Mouse (Mus musculus) CH12.LX (cell line): ENCODE data around the gene Chic1. TPM values are rescaled to one million over a fixed set of nuclear protein-coding genes. Genes with fewer than 3 reads are reported as not detected.

Experiments
- DNase-seq: peaks from one replicate; pipeline ENCODE4 v3.0.0-alpha.2; 2013; ENCODE audit errors: extremely low read depth
- H3K27ac ChIP-seq: 2 replicates; pipeline ENCODE4 v1.5.1; 2012; ENCODE audit warnings: low read depth, mild to moderate bottlenecking, control low read depth, moderate library complexity; ENCODE audit not compliant: insufficient read depth
- H3K27me3 ChIP-seq: replicated peaks from 2 replicates; pipeline ENCODE3; 2012; ENCODE audit warnings: inconsistent platforms
- H3K36me3 ChIP-seq, 2 experiments: replicated peaks in 1 of 2; 2 replicates each; pipeline versions ENCODE3 to v1.6.1; 2012; ENCODE audit warnings: inconsistent platforms in 1 of 2, low read length in 1 of 2, mild to moderate bottlenecking in 1 of 2, mixed read lengths in 1 of 2, moderate library complexity in 1 of 2; ENCODE audit not compliant: control insufficient read depth in 1 of 2, insufficient read depth in 1 of 2
- H3K4me1 ChIP-seq, 2 experiments: 2 replicates each; pipeline ENCODE4 v1.6.1; 2012; ENCODE audit warnings: inconsistent platforms in 1 of 2, moderate library complexity in 1 of 2; ENCODE audit not compliant: insufficient read depth in 2 of 2, control insufficient read depth in 1 of 2
- H3K4me2 ChIP-seq: 2 replicates; pipeline ENCODE4 v1.6.1; 2012; ENCODE audit warnings: low read depth, mild to moderate bottlenecking, control low read depth; ENCODE audit not compliant: poor library complexity, insufficient read depth, severe bottlenecking
- H3K4me3 ChIP-seq, 3 experiments: fragments of 150-350 bp in 1 of 3; sonication (generic) in 1 of 3; replicated peaks in 1 of 3; 2 replicates each; pipeline versions ENCODE3 to v1.5.1; 2011 to 2012; ENCODE audit warnings: low read depth in 2 of 3, low read length in 2 of 3, mild to moderate bottlenecking in 2 of 3, moderate library complexity in 2 of 3, control low read depth in 1 of 3, improper control_type of control experiment in 1 of 3, inconsistent platforms in 1 of 3, mixed read lengths in 1 of 3; ENCODE audit not compliant: poor library complexity in 1 of 3
- H3K79me2 ChIP-seq: replicated peaks from 2 replicates; pipeline ENCODE4 v1.6.1; 2012; ENCODE audit warnings: mild to moderate bottlenecking, moderate library complexity; ENCODE audit not compliant: control insufficient read depth, poor library complexity, insufficient read depth, severe bottlenecking; ENCODE audit errors: extremely low read depth
- H3K9ac ChIP-seq: 2 replicates; pipeline ENCODE4 v1.6.1; 2012; ENCODE audit warnings: low read depth, mild to moderate bottlenecking, control low read depth, moderate library complexity; ENCODE audit not compliant: insufficient read depth
- H3K9me3 ChIP-seq: replicated peaks from 2 replicates; pipeline ENCODE3; 2012; ENCODE audit warnings: low read length, inconsistent platforms, mixed read lengths
- BHLHE40 ChIP-seq: IDR thresholded peaks from 2 replicates; pipeline ENCODE4 v1.6.1; 2011; ENCODE audit warnings: mild to moderate bottlenecking, low read depth, low read length, improper control_type of control experiment
- CHD2 ChIP-seq: IDR thresholded peaks from 2 replicates; pipeline ENCODE4 v1.6.1; 2011; ENCODE audit warnings: low read length, improper control_type of control experiment
- CTCF ChIP-seq, 2 experiments: IDR thresholded peaks in 1 of 2; conservative IDR thresholded peaks in 1 of 2; 2 replicates each; pipeline ENCODE4 v1.5.1; 2011 to 2012; ENCODE audit warnings: low read depth in 2 of 2, low read length in 2 of 2, improper control_type of control experiment in 1 of 2, inconsistent platforms in 1 of 2, mild to moderate bottlenecking in 1 of 2, moderate library complexity in 1 of 2
- E2F4 ChIP-seq: IDR thresholded peaks from 2 replicates; pipeline ENCODE4 v1.6.1; 2011; ENCODE audit warnings: low read depth, low read length, improper control_type of control experiment; ENCODE audit not compliant: insufficient replicate concordance
- EP300 ChIP-seq: IDR thresholded peaks from 2 replicates; pipeline ENCODE4 v1.6.1; 2011; ENCODE audit warnings: low read length, improper control_type of control experiment
- IRF4 ChIP-seq: IDR thresholded peaks from 2 replicates; pipeline ENCODE4 v1.6.1; 2014; ENCODE audit warnings: low read depth, mild to moderate bottlenecking, inconsistent platforms, low read length, improper control_type of control experiment
- MAFK ChIP-seq: IDR thresholded peaks from 2 replicates; pipeline ENCODE4 v1.6.1; 2011; ENCODE audit warnings: low read length, improper control_type of control experiment; ENCODE audit not compliant: insufficient replicate concordance
- MAX ChIP-seq: IDR thresholded peaks from 2 replicates; pipeline ENCODE4 v1.6.1; 2011; ENCODE audit warnings: low read length, improper control_type of control experiment
- MAZ ChIP-seq: IDR thresholded peaks from 2 replicates; pipeline ENCODE4 v1.6.1; 2012; ENCODE audit warnings: low read depth, mild to moderate bottlenecking, inconsistent platforms, low read length, improper control_type of control experiment, moderate library complexity
- MEF2A ChIP-seq: IDR thresholded peaks from 2 replicates; pipeline ENCODE4 v1.6.1; 2014; ENCODE audit warnings: low read depth, mild to moderate bottlenecking, inconsistent platforms, low read length, improper control_type of control experiment, borderline replicate concordance
- MYC ChIP-seq: IDR thresholded peaks from 2 replicates; pipeline ENCODE4 v1.6.1; 2011; ENCODE audit warnings: low read depth, mild to moderate bottlenecking, improper control_type of control experiment, low read length
- PAX5 ChIP-seq: IDR thresholded peaks from 2 replicates; pipeline ENCODE4 v1.6.1; 2012; ENCODE audit warnings: low read length, inconsistent platforms, mixed read lengths
- POLR2A ChIP-seq: IDR thresholded peaks from 2 replicates; pipeline ENCODE4 v1.6.1; 2011; ENCODE audit warnings: low read depth, mild to moderate bottlenecking, improper control_type of control experiment, low read length
- RAD21 ChIP-seq: IDR thresholded peaks from 2 replicates; pipeline ENCODE4 v1.6.1; 2011; ENCODE audit warnings: low read depth, mild to moderate bottlenecking, low read length, improper control_type of control experiment, moderate library complexity
- SMC3 ChIP-seq: IDR thresholded peaks from 2 replicates; pipeline ENCODE4 v1.6.1; 2011; ENCODE audit warnings: low read depth, low read length, improper control_type of control experiment
- TBP ChIP-seq: conservative IDR thresholded peaks from 2 replicates; pipeline ENCODE4 v1.6.1; 2011; ENCODE audit warnings: low read depth, low read length, improper control_type of control experiment
- TCF12 ChIP-seq: IDR thresholded peaks from 2 replicates; pipeline ENCODE4 v1.6.1; 2014; ENCODE audit warnings: low read depth, mild to moderate bottlenecking, inconsistent platforms, low read length, improper control_type of control experiment
- ZC3H11A ChIP-seq: IDR thresholded peaks from 2 replicates; pipeline ENCODE4 v1.6.1; 2012; ENCODE audit warnings: low read depth, mild to moderate bottlenecking, inconsistent platforms, low read length, improper control_type of control experiment
- ZMIZ1 ChIP-seq: IDR thresholded peaks from 2 replicates; pipeline ENCODE4 v1.6.1; 2012; ENCODE audit warnings: low read depth, mild to moderate bottlenecking, inconsistent platforms, low read length, improper control_type of control experiment
- dilution Hi-C: fragments of 300-500 bp; cut with MboI; formaldehyde crosslinking; loops from 2 replicates; pipeline ENCODE4 v1.14.3; 2020; ENCODE audit warnings: low sequenced_read_pairs; ENCODE audit not compliant: extremely low pct_unique_long_range_greater_than_20kb, extremely low pct_ligation_motif_present
- in situ Hi-C: fragments of 300-500 bp; cut with MboI; formaldehyde crosslinking; loops from 3 replicates; pipeline ENCODE4 v1.14.3; 2019; ENCODE audit warnings: low sequenced_read_pairs, low pct_ligation_motif_present, low pct_unique_long_range_greater_than_20kb, mixed read lengths
- polyA plus RNA-seq: library from polyadenylated mRNA; unstranded; fragments of >175 nt; gene quantifications from 2 replicates; pipeline ENCODE4 v1.2.1, GENCODE M21; 2012; ENCODE audit warnings: low read depth; ENCODE audit not compliant: insufficient read length
- total RNA-seq, 2 experiments: library from RNA; depleted of rRNA; stranded (reverse); fragments of 300-350 nt in 1 of 2; fragments of >200 nt in 1 of 2; gene quantifications; 2 replicates each; pipeline ENCODE4 v1.2.3; 2012 to 2014

The Chic1 gene
- total and polyA plus RNA-seq, 3 experiments: not detected

GRCm38 (mm10) chrX:103368650-103369049 lies 12.4 kb downstream of the Chic1 start:
- no peaks in the 10 kb centered on the region for H3K4me1 ChIP-seq
- H3K4me3 ChIP-seq: no peak overlapping the region
- peak; percentile 11 for DNase-seq
- no peak overlapping the region for H3K9ac ChIP-seq
- peak overlapping the region; percentile 36 for H3K4me2 ChIP-seq
- TF ChIP-seq IRF4: peak; percentile 78; the same call in 1 of the 2 replicates
- no peak for TF ChIP-seq ZMIZ1
- TF ChIP-seq MAZ: no peak
- 0 out of 2 replicates have a peak, but pooled peaks have one; percentile 30 for TF ChIP-seq BHLHE40
- TF ChIP-seq EP300: peak; percentile 84
- 0 out of 2 replicates have a peak, but pooled peaks have one; percentile 21 for TF ChIP-seq TCF12
- no peaks in the 10 kb centered on the region for H3K27me3 ChIP-seq
- no peaks in the 10 kb centered on the region for H3K9me3 ChIP-seq
- no peaks in the 10 kb centered on the region for H3K79me2 ChIP-seq
- dilution Hi-C loops: no loop called here
- H3K27ac ChIP-seq: no peak overlapping the region
- in situ Hi-C loops: no loop called here
- no peaks in the 10 kb centered on the region for H3K36me3 ChIP-seq

GRCm38 (mm10) chrX:103371221-103371620 lies 14.9 kb downstream of the Chic1 start:
- no peak overlapping the region for H3K27ac ChIP-seq
- H3K4me2 ChIP-seq: no peak overlapping the region
- H3K27me3 ChIP-seq: no peaks in the 10 kb centered on the region
- H3K36me3 ChIP-seq: no peaks in the 10 kb centered on the region
- TF ChIP-seq PAX5 (no peak), MAFK (0 out of 2 replicates have a peak, but pooled peaks have one; percentile 15), TBP (no peak), MAZ (no peak), E2F4 (no peak), MEF2A (no peak), POLR2A (no peak), MYC (peak; percentile 60; the same call in 1 of the 2 replicates), CHD2 (no peak), MAX (no peak), SMC3 (peak; percentile 68), ZMIZ1 (no peak), CTCF (conservative IDR thresholded peaks at IDR 0.05 in 1 of 2, IDR thresholded peaks at IDR 0.05 in 1 of 2; ENCODE audit: low read depth in 2 of 2, low read length in 2 of 2) (peak in 1 of 2 experiments; percentile 68; a peak in 2 of 4 replicates), RAD21 (peak; percentile 63), ZC3H11A (peak; percentile 38; the same call in 1 of the 2 replicates)
- TF ChIP-seq, all 38 proteins: peak for 6
- dilution Hi-C loops: no loop called here
- Histone ChIP-seq H3K9me3 (no peaks in the 10 kb centered on the region), H3K4me3 (no peak overlapping the region), H3K4me1 (no peaks in the 10 kb centered on the region), H3K9ac (no peak overlapping the region), H3K79me2 (no peaks in the 10 kb centered on the region)
- in situ Hi-C loops: loop anchor here (5.0 kb wide), 1 partner anchor 109 kb away; no protein-coding TSS in a partner anchor
- DNase-seq: peak; percentile 33
